Mouse (Mus musculus): ENCODE measurements around the gene Usp2.

GRCm38 (mm10) chr9:44141951-44142350, 75.1 kb downstream of the Usp2 start:
- TF ChIP-seq POLR2A (IDR thresholded peaks at IDR 0.05; ENCODE audit: borderline replicate concordance, low read depth, low read length), result no peak
- no peak for TF ChIP-seq CTCF (IDR thresholded peaks at IDR 0.05; ENCODE audit: low read depth, low read length)
